ENCODE assay signal across 9 mouse cellular contexts in the genomic region with DNA sequence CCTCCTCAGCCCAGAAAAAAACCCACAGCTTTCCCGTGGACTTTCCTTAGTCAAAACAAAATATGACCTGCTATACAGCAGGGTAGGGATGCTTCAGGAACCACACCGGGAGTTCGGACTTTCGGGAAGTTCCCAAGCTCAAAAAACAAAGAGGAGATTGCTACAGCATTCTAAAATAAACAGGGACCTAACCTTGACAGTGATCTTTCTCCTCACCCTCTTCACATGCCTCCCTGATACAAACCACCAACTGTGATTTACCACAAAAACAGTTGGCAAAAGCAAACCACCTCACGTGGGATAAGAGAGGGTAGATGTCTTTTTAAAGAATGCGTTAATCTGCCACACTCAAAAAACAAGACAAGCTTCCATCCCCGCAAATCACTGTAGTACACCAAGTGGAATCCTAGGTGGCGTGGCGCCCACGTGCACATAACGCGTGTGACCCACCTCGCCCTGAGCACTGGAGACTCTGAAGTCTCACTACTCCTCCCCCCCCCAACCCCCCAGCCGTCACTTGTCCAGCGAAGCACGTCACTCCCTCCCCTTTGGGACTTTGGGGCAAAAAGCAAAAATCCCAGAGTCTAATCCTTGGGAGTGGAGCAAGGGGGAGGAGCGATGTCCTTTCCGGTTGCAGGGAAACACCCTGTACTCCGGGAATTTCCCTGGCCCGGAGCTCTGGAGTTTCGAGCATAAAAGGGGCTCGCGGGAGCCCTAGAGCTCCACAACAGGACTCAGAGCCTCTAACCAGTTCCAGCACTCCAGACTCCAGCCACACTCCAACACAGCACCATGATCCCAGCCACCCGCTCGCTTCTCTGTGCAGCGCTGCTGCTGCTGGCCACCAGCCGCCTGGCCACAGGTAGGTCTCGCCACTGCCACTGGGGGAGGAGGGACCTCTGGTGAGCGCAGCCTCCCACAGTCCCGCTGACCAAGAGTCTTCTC. TPM values are rescaled to one million over a fixed set of nuclear protein-coding genes. Genes with fewer than 3 reads are reported as not detected.
DNase-seq lines count a peak whose midpoint lies in the region; ATAC-seq and TF ChIP-seq lines count a peak whose summit lies in the region.
"Had no signal": no experiment of that assay in that cellular context is flagged by ENCODE, and none has a peak within 500 bp of the region (broad histone marks: within the 10 kb centered on the region; RNA-seq: fewer than 3 reads in every experiment).

Cxcl1 (plus strand) TSS at position 723 of the 945 bp plus-strand sequence.

- no peaks in the 10 kb centered on the region for H3K27me3 ChIP-seq in heart, postnatal 0 days (ENCODE audit: control insufficient read depth, insufficient read depth, low read length)
- H3K27me3 ChIP-seq in small intestine, adult 2 months (ENCODE audit: control insufficient read depth, insufficient read depth, low read length) = no peaks in the 10 kb centered on the region

- no peaks in the 10 kb centered on the region for H3K36me3 ChIP-seq in heart, postnatal 0 days (replicated peaks; ENCODE audit: control insufficient read depth, insufficient read depth, low read length)
- no peaks in the 10 kb centered on the region for H3K36me3 ChIP-seq in small intestine, adult 2 months (ENCODE audit: control insufficient read depth, insufficient read depth, low read length)
- H3K36me3 ChIP-seq: G1E had no signal

- DNase-seq in left cerebral cortex, adult 2 months (ENCODE audit: extremely low spot score in 1 of 2, low spot score in 2 of 2) = peak; percentile 9 to 15
- DNase-seq in left cerebral cortex, postnatal 14 days (ENCODE audit: low spot score in 2 of 2) = no peak
- DNase-seq in heart, postnatal 0 days (ENCODE audit: low spot score) = peak; percentile 49
- DNase-seq in kidney, postnatal 25 days = peak; percentile 68 to 81
- no peak for DNase-seq in spleen, postnatal 10 days (ENCODE audit: low spot score in 2 of 2)

- peak within 1 kb of the TSS; percentile 36 for H3K4me3 ChIP-seq in left cerebral cortex, adult 2 months
- H3K4me3 ChIP-seq in embryonic fibroblast, embryonic 13.5 days (ENCODE audit: insufficient read depth, low read length) = peak within 1 kb of the TSS; percentile 54
- H3K4me3 ChIP-seq in heart, postnatal 0 days (ENCODE audit: low read depth, low read length) = peak within 1 kb of the TSS; percentile 60
- peak within 1 kb of the TSS; percentile 74 for H3K4me3 ChIP-seq in small intestine, adult 2 months (ENCODE audit: low read depth, low read length)

- peaks cover 2% of the 10 kb centered on the region; the same call in 1 of the 2 replicates for H3K4me1 ChIP-seq in embryonic fibroblast, embryonic 13.5 days (ENCODE audit: control insufficient read depth, insufficient read depth, low read length)
- H3K4me1 ChIP-seq in heart, postnatal 0 days (ENCODE audit: control insufficient read depth, insufficient read depth) = peaks cover under 1% of the 10 kb centered on the region; the same call in 1 of the 2 replicates
- peaks cover 3% of the 10 kb centered on the region; the same call in 1 of the 2 replicates for H3K4me1 ChIP-seq in small intestine, adult 2 months (ENCODE audit: control insufficient read depth, insufficient read depth, insufficient read length, low read length)

- H3K27ac ChIP-seq in left cerebral cortex, adult 2 months = no peak within 1 kb of the TSS
- H3K27ac ChIP-seq in embryonic fibroblast, embryonic 13.5 days (ENCODE audit: insufficient read depth, low read length) = no peak within 1 kb of the TSS
- peak within 1 kb of the TSS; percentile 22; the same call in 1 of the 2 replicates for H3K27ac ChIP-seq in heart, postnatal 0 days (ENCODE audit: low read depth)
- H3K27ac ChIP-seq in small intestine, adult 2 months (ENCODE audit: insufficient read depth, low read depth, low read length) = no peak within 1 kb of the TSS

- peak within 1 kb of the TSS; percentile 82 for H3K4me2 ChIP-seq in heart, postnatal 0 days (ENCODE audit: low read depth, low read length)

- no peak for TF ChIP-seq EP300 in heart, postnatal 0 days (IDR thresholded peaks at IDR 0.05; ENCODE audit: low read depth)

- H3K9ac ChIP-seq in heart, postnatal 0 days (replicated peaks; ENCODE audit: low read depth, low read length) = peak within 1 kb of the TSS; percentile 58

- TF ChIP-seq POLR2A in embryonic fibroblast, embryonic 13.5 days (IDR thresholded peaks at IDR 0.05; ENCODE audit: low read depth, low read length) = peak; percentile 78
- 0 out of 2 replicates have a peak, but pooled peaks have one; percentile 16 for TF ChIP-seq POLR2A in small intestine, adult 2 months (IDR thresholded peaks at IDR 0.05; ENCODE audit: low read depth, low read length)

- 8% methylated on average over 30 of the region's 30 CpGs for WGBS in heart, postnatal 0 days
- 7% methylated on average over 30 of the region's 30 CpGs for WGBS in small intestine, adult 2 months

- peak; percentile 19 for TF ChIP-seq CTCF in left cerebral cortex, adult 2 months (IDR thresholded peaks at IDR 0.05)
- peak; percentile 66; the same call in 1 of the 2 replicates for TF ChIP-seq CTCF in embryonic fibroblast, embryonic 13.5 days (IDR thresholded peaks at IDR 0.05; ENCODE audit: borderline replicate concordance, insufficient read depth, low read length)
- TF ChIP-seq CTCF in heart, postnatal 0 days (IDR thresholded peaks at IDR 0.05; ENCODE audit: low read depth) = peak; percentile 35
- peak; percentile 46; the same call in 1 of the 2 replicates for TF ChIP-seq CTCF in small intestine, adult 2 months (IDR thresholded peaks at IDR 0.05; ENCODE audit: extremely low read depth, insufficient read length, insufficient replicate concordance, low read depth, low read length)

- intact Hi-C loops in left cerebral cortex, adult 2 months (cut with DNase I) = no loop called here
- intact Hi-C loops in left cerebral cortex, postnatal 14 days (cut with DNase I) = no loop called here

- ATAC-seq in heart, postnatal 0 days (ENCODE audit: insufficient read depth, low read depth) = peak; percentile 74
- peak; percentile 51 for ATAC-seq in megakaryocyte, adult 5-6 weeks (ENCODE audit: poor library complexity, severe bottlenecking)

- H3K9me3 ChIP-seq in heart, postnatal 0 days (replicated peaks; ENCODE audit: control insufficient read depth, low read length) = no peaks in the 10 kb centered on the region
- H3K9me3 ChIP-seq: G1E had no signal

RNA-seq across cellular contexts. Expression of gene Cxcl1, which starts in this region (rescaled TPM):
- under 1 TPM in 1 of 2 experiments, not detected in 1; 0.37 TPM for total RNA-seq in left cerebral cortex, adult 2 months (2021)
- total RNA-seq in left cerebral cortex, postnatal 14 days (2021) = under 1 TPM in 1 of 2 experiments, not detected in 1; 0.49 TPM
- polyA plus RNA-seq in embryonic fibroblast, embryonic 13.5 days (2011; ENCODE audit: insufficient read length, low read depth, missing spikeins) = 22.0 and 40.1 TPM in 2 replicates
- total RNA-seq in heart, postnatal 0 days (2014; rRNA removed; ENCODE audit: low replicate concordance) = 0.27 and 0.31 TPM in 2 replicates
- polyA plus RNA-seq in heart, postnatal 0 days (2015; fragmentation: Nextera tagmentation; extraction: Ambion mirVana) = 1.4 and 1.5 TPM in 2 replicates
- total RNA-seq in megakaryocyte, adult 5-6 weeks (2015) = 0.36 TPM in 1 of 2 replicates, not detected in the other
- 0.16 and 0.70 TPM in 2 replicates for total RNA-seq in megakaryocyte, adult 5-6 weeks (2017)
- polyA plus RNA-seq in small intestine, adult 2 months (2012; rRNA removed) = 1.3 and 2.8 TPM in 2 replicates
- polyA plus RNA-seq: G1E had no signal

Comparison
In these comparisons a context has a peak if more than half of its experiments do, and no peak if none do; other contexts are left out.
1. Peak in DNase-seq and H3K4me3 ChIP-seq in left cerebral cortex, adult 2 months; RNA of the gene not detected or under 1 TPM.
2. Peak in ATAC-seq in megakaryocyte, adult 5-6 weeks; RNA of the gene not detected or under 1 TPM.
3. DNase-seq: peak in heart, postnatal 0 days (single experiment) and kidney, postnatal 25 days (2 of 2); none in left cerebral cortex, postnatal 14 days (0 of 2) and spleen, postnatal 10 days (0 of 2).
4. Peak in every context shown above with its lines, with median percentiles within 50 percentile points of each other: H3K4me3 ChIP-seq and CTCF ChIP-seq.